Mouse (Mus musculus) heart, embryonic 12.5 days (tissue): ENCODE measurements around the gene Usp34. TPM values are rescaled to one million over a fixed set of nuclear protein-coding genes. Genes with fewer than 3 reads are reported as not detected.
"Not testable (repeated sequence)": the region's sequence is repeated elsewhere in the genome, so short reads cannot be mapped to it uniquely, and the experiment has no call there.

Experiments
- ATAC-seq: fragments of 200-750 bp; cut with Nextera tagmentation; 2 replicates; pipeline ENCODE4 v1.8.0; 2017; ENCODE audit warnings: moderate TSS enrichment, moderate library complexity; ENCODE audit not compliant: insufficient number of reproducible peaks, low FRiP score
- H3K27ac ChIP-seq: fragments of 300-500 bp; sonication (generic); 2 replicates; pipeline ENCODE4 v1.5.1; 2016; ENCODE audit warnings: mild to moderate bottlenecking, moderate library complexity; ENCODE audit not compliant: poor library complexity, severe bottlenecking
- H3K27me3 ChIP-seq: fragments of 300-500 bp; sonication (generic); replicated peaks from 2 replicates; pipeline ENCODE4 v1.6.1; 2016; ENCODE audit warnings: mild to moderate bottlenecking, moderate library complexity
- H3K36me3 ChIP-seq: fragments of 300-500 bp; sonication (generic); 2 replicates; pipeline ENCODE4 v1.6.1; 2016; ENCODE audit warnings: mild to moderate bottlenecking, moderate library complexity
- H3K4me1 ChIP-seq: fragments of 300-500 bp; sonication (generic); replicated peaks from 2 replicates; pipeline ENCODE4 v1.6.1; 2016; ENCODE audit warnings: mild to moderate bottlenecking
- H3K4me2 ChIP-seq: fragments of 300-500 bp; sonication (generic); 2 replicates; pipeline ENCODE4 v1.6.1; 2016; ENCODE audit warnings: mild to moderate bottlenecking, moderate library complexity
- H3K4me3 ChIP-seq: fragments of 300-500 bp; sonication (generic); 2 replicates; pipeline ENCODE4 v1.5.1; 2016; ENCODE audit warnings: mild to moderate bottlenecking
- H3K9ac ChIP-seq: fragments of 300-500 bp; sonication (generic); 2 replicates; pipeline ENCODE4 v1.6.1; 2016; ENCODE audit warnings: mild to moderate bottlenecking, moderate library complexity
- H3K9me3 ChIP-seq: fragments of 300-500 bp; sonication (generic); replicated peaks from 2 replicates; pipeline ENCODE4 v1.6.1; 2016; ENCODE audit warnings: mild to moderate bottlenecking, moderate library complexity
- WGBS: fragments of 180-500 bp; shearing (Covaris S2); methylation state at CpG from one replicate; pipeline ENCODE4 v1.1.7; 2016; 5-methylcytosine and 5-hydroxymethylcytosine counted together
- polyA plus RNA-seq: library from polyadenylated mRNA; unstranded; fragments of >200 nt; fragmentation: Nextera tagmentation; extraction: Ambion mirVana; gene quantifications from 2 replicates; pipeline ENCODE4 v1.2.1, GENCODE M21; 2016

The Usp34 gene
- polyA plus RNA-seq, 1 experiment from 2014 or later: 19.2 TPM

DNA sequence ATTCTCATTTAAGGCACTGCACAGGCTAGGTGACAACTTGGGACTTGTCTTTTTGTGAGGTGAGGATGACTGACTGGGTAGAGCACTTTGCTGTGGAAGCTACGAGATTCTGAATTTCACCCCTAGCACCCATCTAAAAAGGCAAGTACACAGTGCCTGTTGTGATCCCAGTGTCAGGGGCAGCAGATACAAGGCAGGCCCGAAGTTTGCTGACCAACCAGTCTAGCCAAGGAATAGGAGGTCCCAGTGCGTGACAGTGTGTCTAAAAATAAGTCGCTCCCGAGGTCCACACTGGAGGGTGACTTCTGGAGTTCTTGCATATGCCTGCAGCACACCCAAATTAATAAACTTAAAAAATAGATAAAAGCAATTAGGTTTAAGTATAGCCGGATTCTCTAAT is 121.6 kb downstream of the Usp34 start:
- Histone ChIP-seq H3K9ac (no peak overlapping the region), H3K9me3 (no peaks in the 10 kb centered on the region), H3K27ac (no peak overlapping the region), H3K36me3 (peaks cover 49% of the 10 kb centered on the region), H3K27me3 (no peaks in the 10 kb centered on the region), H3K4me3 (no peak overlapping the region), H3K4me1 (peaks cover 5% of the 10 kb centered on the region), H3K4me2 (no peak overlapping the region)
- no peak for ATAC-seq
- WGBS: 62% methylated on average over 6 of the region's 6 CpGs

DNA sequence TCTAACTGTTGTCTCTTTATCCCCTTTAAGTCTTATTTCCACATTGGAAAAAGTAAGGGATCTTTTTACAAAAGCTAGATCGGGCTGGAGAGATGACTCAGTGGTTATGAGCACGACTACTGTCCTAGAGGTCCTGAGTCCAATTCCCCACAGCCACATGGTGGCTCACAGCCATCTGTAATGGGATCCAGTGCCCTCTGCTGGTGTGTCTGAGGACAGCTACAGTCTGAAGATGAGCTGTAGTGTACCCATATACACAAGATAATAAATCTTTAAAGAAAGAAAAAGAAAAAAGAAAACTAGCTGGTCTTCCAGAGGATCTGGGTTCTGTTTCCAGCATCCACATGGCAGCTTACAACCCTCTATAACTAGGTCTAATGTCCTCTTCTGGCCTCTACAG is 123.3 kb downstream of the Usp34 start:
- Histone ChIP-seq H3K4me2 (no peak overlapping the region), H3K4me3 (no peak overlapping the region), H3K4me1 (peaks cover 5% of the 10 kb centered on the region), H3K9ac (no peak overlapping the region), H3K27me3 (no peaks in the 10 kb centered on the region), H3K9me3 (no peaks in the 10 kb centered on the region), H3K36me3 (peaks cover 62% of the 10 kb centered on the region), H3K27ac (no peak overlapping the region)
- ATAC-seq: no peak
- WGBS: 94% methylated on average over 2 of the region's 2 CpGs

DNA sequence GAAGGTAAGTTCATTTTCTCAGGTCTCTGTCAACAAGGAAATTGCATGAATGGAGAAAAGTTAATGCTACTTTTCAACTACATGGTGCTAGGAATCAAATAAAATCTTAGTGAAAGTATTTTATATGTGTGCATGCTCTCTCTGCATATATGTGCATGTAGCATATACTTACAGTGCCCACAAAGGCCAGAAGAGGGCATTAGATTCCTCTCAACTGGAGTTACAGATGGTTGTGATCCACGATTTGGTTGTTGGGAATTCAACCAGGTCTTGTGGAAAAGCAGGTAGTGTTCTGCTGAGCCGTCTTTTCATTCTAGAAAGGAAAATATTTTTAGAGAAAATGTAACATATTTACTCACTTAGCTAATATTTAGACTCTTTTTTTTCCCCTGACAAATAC is 129.4 kb downstream of the Usp34 start:
- Histone ChIP-seq H3K4me3 (no peak overlapping the region), H3K27ac (no peak overlapping the region), H3K4me2 (no peak overlapping the region), H3K36me3 (peaks cover 69% of the 10 kb centered on the region), H3K9ac (no peak overlapping the region), H3K27me3 (no peaks in the 10 kb centered on the region), H3K4me1 (no peaks in the 10 kb centered on the region), H3K9me3 (no peaks in the 10 kb centered on the region)
- 85% methylated on average over 2 of the region's 2 CpGs for WGBS
- no peak for ATAC-seq

GRCm38 (mm10) chr11:23465862-23466261 is 159.2 kb downstream of the Usp34 start:
- H3K4me3 ChIP-seq, H3K4me2 ChIP-seq, ATAC-seq, H3K9me3 ChIP-seq, H3K9ac ChIP-seq, H3K27me3 ChIP-seq, H3K27ac ChIP-seq, H3K4me1 ChIP-seq: not testable (repeated sequence)
- H3K36me3 ChIP-seq: peaks cover 35% of the 10 kb centered on the region
- 96% methylated on average over 2 of the region's 2 CpGs for WGBS

- peaks cover 6% of the 10 kb centered on the region; the same call in 1 of the 2 replicates for H3K4me1 ChIP-seq
- H3K27ac ChIP-seq: no peak overlapping the region
- peaks cover 85% of the 10 kb centered on the region for H3K36me3 ChIP-seq
- H3K9me3 ChIP-seq: no peaks in the 10 kb centered on the region
- H3K4me2 ChIP-seq: no peak overlapping the region
- no peaks in the 10 kb centered on the region for H3K27me3 ChIP-seq
- H3K9ac ChIP-seq: no peak overlapping the region
- no peak overlapping the region for H3K4me3 ChIP-seq
- no peak for ATAC-seq
- WGBS: 67% methylated on average over 1 of the region's 1 CpGs
Observed at GRCm38 (mm10) chr11:23489955-23490354, 183.3 kb downstream of the Usp34 start.

GRCm38 (mm10) chr11:23492048-23492790 is 185.5 kb downstream of the Usp34 start:
- Histone ChIP-seq H3K4me3 (no peak overlapping the region), H3K4me2 (no peak overlapping the region), H3K4me1 (peaks cover 18% of the 10 kb centered on the region), H3K27ac (no peak overlapping the region), H3K36me3 (peaks cover 79% of the 10 kb centered on the region), H3K9me3 (no peaks in the 10 kb centered on the region), H3K27me3 (no peaks in the 10 kb centered on the region), H3K9ac (no peak overlapping the region)
- no peak for ATAC-seq
- 86% methylated on average over 4 of the region's 4 CpGs for WGBS

- Histone ChIP-seq H3K4me1 (peaks cover 18% of the 10 kb centered on the region), H3K27ac (no peak overlapping the region), H3K4me2 (no peak overlapping the region), H3K27me3 (no peaks in the 10 kb centered on the region), H3K9ac (no peak overlapping the region), H3K9me3 (no peaks in the 10 kb centered on the region), H3K36me3 (peaks cover 52% of the 10 kb centered on the region), H3K4me3 (no peak overlapping the region)
- 91% methylated on average over 6 of the region's 6 CpGs for WGBS
- no peak for ATAC-seq
Observed at GRCm38 (mm10) chr11:23495231-23495630, 188.5 kb downstream of the Usp34 start.

DNA sequence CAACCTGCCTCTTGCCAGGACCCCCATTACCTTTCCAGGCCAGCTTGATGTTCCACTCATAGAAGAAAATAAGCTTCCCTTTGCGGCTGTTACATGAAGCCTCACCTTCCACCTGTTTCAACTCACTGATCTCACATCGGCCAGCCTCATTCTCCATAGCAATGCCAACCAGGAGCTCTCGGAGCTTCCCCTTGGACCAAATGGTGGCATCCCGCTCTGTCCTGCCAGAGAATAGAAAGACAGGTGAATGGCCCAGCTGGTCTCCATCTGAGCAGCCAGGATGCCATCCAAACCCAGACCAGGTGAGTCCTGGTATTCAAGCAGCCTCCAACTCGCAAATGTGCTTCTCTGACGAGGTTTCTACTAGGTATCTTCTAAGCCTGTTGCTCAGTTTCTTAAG is 190.0 kb downstream of the Usp34 start:
- H3K36me3 ChIP-seq: peaks cover 38% of the 10 kb centered on the region
- peak overlapping the region; percentile 75 for H3K4me3 ChIP-seq
- no peak overlapping the region for H3K27ac ChIP-seq
- H3K9ac ChIP-seq: peak overlapping the region; percentile 96
- peaks cover 18% of the 10 kb centered on the region for H3K4me1 ChIP-seq
- WGBS: 68% methylated on average over 6 of the region's 6 CpGs
- ATAC-seq: no peak
- no peaks in the 10 kb centered on the region for H3K27me3 ChIP-seq
- no peaks in the 10 kb centered on the region for H3K9me3 ChIP-seq
- H3K4me2 ChIP-seq: peak overlapping the region; percentile 85

DNA sequence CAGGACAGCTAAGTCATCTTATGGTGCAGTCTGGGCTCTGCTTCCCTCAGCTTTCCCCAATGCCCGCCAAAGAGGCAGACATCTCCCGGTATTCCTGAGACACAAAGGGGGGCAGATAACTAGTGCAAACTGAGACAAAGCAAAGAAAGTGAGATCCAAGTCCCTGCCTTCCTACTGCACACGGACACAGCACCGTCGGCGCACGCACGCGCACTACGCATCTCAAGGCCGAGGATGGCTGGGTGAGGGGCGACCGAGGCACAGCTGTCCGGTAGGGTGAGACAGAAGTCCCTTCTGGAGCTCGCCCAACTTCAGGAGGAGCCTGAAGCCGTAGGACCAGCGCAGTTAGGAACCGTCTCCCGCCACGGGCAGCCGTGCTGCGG is 190.6 kb downstream of the Usp34 start:
- Histone ChIP-seq H3K4me3 (peak overlapping the region; percentile 75), H3K27me3 (no peaks in the 10 kb centered on the region), H3K4me2 (peak overlapping the region; percentile 85), H3K9ac (peak overlapping the region; percentile 96), H3K4me1 (peaks cover 18% of the 10 kb centered on the region), H3K27ac (peak overlapping the region; percentile 98), H3K9me3 (no peaks in the 10 kb centered on the region), H3K36me3 (peaks cover 33% of the 10 kb centered on the region)
- peak; percentile 80 for ATAC-seq
- WGBS: under 1% methylated on average over 20 of the region's 22 CpGs

GRCm38 (mm10) chr11:23497718-23498509 is 191.2 kb downstream of the Usp34 start, which contains the start of gene Ahsa2:
Gene Ahsa2, minus strand, starts transcription at chr11:23498030.
- WGBS: under 1% methylated on average over 53 of the region's 66 CpGs
- Histone ChIP-seq H3K36me3 (peaks cover 27% of the 10 kb centered on the region), H3K9me3 (no peaks in the 10 kb centered on the region), H3K9ac (peak within 1 kb of the TSS; percentile 96), H3K27ac (peak within 1 kb of the TSS; percentile 98), H3K4me2 (peak within 1 kb of the TSS; percentile 85), H3K4me3 (peak within 1 kb of the TSS; percentile 75), H3K4me1 (peaks cover 18% of the 10 kb centered on the region), H3K27me3 (no peaks in the 10 kb centered on the region)
- ATAC-seq: peak; percentile 98

- Histone ChIP-seq H3K4me2 (peak overlapping the region; percentile 85), H3K27ac (peak overlapping the region; percentile 24; the same call in 1 of the 2 replicates), H3K4me3 (peak overlapping the region; percentile 75), H3K9me3 (no peaks in the 10 kb centered on the region), H3K4me1 (peaks cover 18% of the 10 kb centered on the region), H3K27me3 (no peaks in the 10 kb centered on the region), H3K9ac (peak overlapping the region; percentile 25), H3K36me3 (peaks cover 20% of the 10 kb centered on the region)
- no peak for ATAC-seq
- 52% methylated on average over 5 of the region's 5 CpGs for WGBS
Observed at GRCm38 (mm10) chr11:23498609-23499008, 191.9 kb downstream of the Usp34 start.
